28 mouse cellular contexts compared by ENCODE assay signal in genomic region chr12:76123223-76123622, GRCm38 (mm10). TPM values are rescaled to one million over a fixed set of nuclear protein-coding genes. Genes with fewer than 3 reads are reported as not detected.
DNase-seq lines count a peak whose midpoint lies in the region; ATAC-seq and TF ChIP-seq lines count a peak whose summit lies in the region.
"Had no signal": no experiment of that assay in that cellular context is flagged by ENCODE, and none has a peak within 500 bp of the region (broad histone marks: within the 10 kb centered on the region; RNA-seq: fewer than 3 reads in every experiment).

No protein-coding gene starts in this region.

- 79% methylated on average over 6 of the region's 6 CpGs for WGBS in kidney, adult 2 months
- WGBS in kidney, embryonic 16.5 days: 75% methylated on average over 6 of the region's 6 CpGs
- 93% methylated on average over 6 of the region's 6 CpGs for WGBS in hindbrain, embryonic 12.5 days

- no peaks in the 10 kb centered on the region for H3K4me1 ChIP-seq in kidney, adult 2 months (ENCODE audit: control insufficient read depth, insufficient read depth, low read length)
- no peaks in the 10 kb centered on the region for H3K4me1 ChIP-seq in kidney, embryonic 16.5 days (ENCODE audit: insufficient read depth, low read length)
- H3K4me1 ChIP-seq in MEL (ENCODE audit: control insufficient read depth in 1 of 2, insufficient read depth in 2 of 2, low read length in 2 of 2): no peaks in the 10 kb centered on the region
- H3K4me1 ChIP-seq in hindbrain, embryonic 12.5 days: no peaks in the 10 kb centered on the region
- H3K4me1 ChIP-seq: embryonic facial prominence, embryonic 12.5 days; embryonic facial prominence, embryonic 15.5 days; hindbrain, embryonic 13.5 days had no signal

- H3K27me3 ChIP-seq in kidney, adult 2 months (replicated peaks; ENCODE audit: control insufficient read depth, insufficient read depth, low read length): no peaks in the 10 kb centered on the region
- no peaks in the 10 kb centered on the region for H3K27me3 ChIP-seq in kidney, embryonic 16.5 days (ENCODE audit: insufficient read depth, low read length)
- peaks cover 9% of the 10 kb centered on the region in 2 experiments; a peak in 2 of 4 replicates for H3K27me3 ChIP-seq in MEL (ENCODE audit: control insufficient read depth in 1 of 2, insufficient read depth in 2 of 2, low read length in 2 of 2)
- no peaks in the 10 kb centered on the region; the same call in 1 of the 2 replicates for H3K27me3 ChIP-seq in splenic B cell, adult 2 months (ENCODE audit: control insufficient read depth, insufficient read depth, low read length, poor library complexity, severe bottlenecking)
- H3K27me3 ChIP-seq in hindbrain, embryonic 12.5 days: no peaks in the 10 kb centered on the region
- H3K27me3 ChIP-seq: embryonic facial prominence, embryonic 12.5 days; embryonic facial prominence, embryonic 15.5 days; heart, embryonic 13.5 days; hindbrain, embryonic 13.5 days had no signal

- peak; percentile 29 for DNase-seq in kidney, adult 2 months
- peak; percentile 21 for DNase-seq in spleen, postnatal 36 days (ENCODE audit: low spot score in 2 of 2)
- DNase-seq in spleen, adult 12 weeks (ENCODE audit: low spot score): no peak
- peak; percentile 6 for DNase-seq in MEL (ENCODE audit: low read depth, low spot score)
- DNase-seq in splenic B cell, adult 2 months (ENCODE audit: low read depth, low spot score): peak; percentile 31
- no peak for DNase-seq in layer of hippocampus, adult 11-12 months (ENCODE audit: low spot score)
- DNase-seq: adrenal gland, adult 2 months; adrenal gland, postnatal 14 days; cerebellum, adult 11 months; cerebellum, adult 2 months; cerebellum, adult 9-11 months; cerebellum, postnatal 25 days; forebrain, postnatal 0 days; gastrocnemius, postnatal 25 days; heart, adult 2 months; heart, postnatal 14 days had no signal

- H3K4me2 ChIP-seq in kidney, embryonic 16.5 days (replicated peaks; ENCODE audit: low read depth, low read length): no peak overlapping the region
- no peak overlapping the region for H3K4me2 ChIP-seq in hindbrain, embryonic 12.5 days (replicated peaks)
- H3K4me2 ChIP-seq: embryonic facial prominence, embryonic 12.5 days; embryonic facial prominence, embryonic 15.5 days; heart, embryonic 13.5 days; hindbrain, embryonic 13.5 days had no signal

- no peak for TF ChIP-seq POLR2A in kidney, adult 2 months (IDR thresholded peaks at IDR 0.05; ENCODE audit: low read depth, low read length)
- no peak for TF ChIP-seq POLR2A in MEL (IDR thresholded peaks at IDR 0.05; ENCODE audit: control insufficient read depth in 1 of 2, insufficient read depth in 1 of 2, low read depth in 1 of 2, low read length in 2 of 2, poor library complexity in 1 of 2)

- no peak overlapping the region for H3K27ac ChIP-seq in kidney, adult 2 months (ENCODE audit: insufficient read depth, low read depth, low read length)
- no peak overlapping the region for H3K27ac ChIP-seq in kidney, embryonic 16.5 days (ENCODE audit: low read length)
- H3K27ac ChIP-seq in MEL (ENCODE audit: control insufficient read depth, low read depth, low read length): no peak overlapping the region
- no peak overlapping the region for H3K27ac ChIP-seq in hindbrain, embryonic 12.5 days
- H3K27ac ChIP-seq: embryonic facial prominence, embryonic 12.5 days; embryonic facial prominence, embryonic 15.5 days; heart, adult 2 months; heart, embryonic 10.5 days; heart, embryonic 13.5 days; hindbrain, embryonic 13.5 days had no signal

- H3K79me2 ChIP-seq in MEL (ENCODE audit: control insufficient read depth, insufficient read depth, low read length, poor library complexity): no peaks in the 10 kb centered on the region

- TF ChIP-seq CTCF in kidney, adult 2 months (conservative IDR thresholded peaks at IDR 0.05; ENCODE audit: insufficient read depth, insufficient read length, low read depth, low read length): no peak
- TF ChIP-seq CTCF in MEL (IDR thresholded peaks at IDR 0.05 in 2 of 3, conservative IDR thresholded peaks at IDR 0.05 in 1 of 3; ENCODE audit: control insufficient read depth in 1 of 3, insufficient read depth in 1 of 3, low read depth in 2 of 3, low read length in 3 of 3, poor library complexity in 1 of 3, severe bottlenecking in 1 of 3): no peak

- H3K9me3 ChIP-seq in kidney, embryonic 16.5 days (ENCODE audit: low read length): no peaks in the 10 kb centered on the region
- H3K9me3 ChIP-seq in MEL (replicated peaks; ENCODE audit: insufficient read depth, low read length): no peaks in the 10 kb centered on the region
- no peaks in the 10 kb centered on the region for H3K9me3 ChIP-seq in hindbrain, embryonic 12.5 days (replicated peaks)
- H3K9me3 ChIP-seq: embryonic facial prominence, embryonic 12.5 days; embryonic facial prominence, embryonic 15.5 days; G1E; heart, embryonic 10.5 days; hindbrain, embryonic 13.5 days had no signal

- TF ChIP-seq EP300 in MEL (IDR thresholded peaks at IDR 0.05; ENCODE audit: low read depth in 1 of 2, low read length in 2 of 2): no peak

- no peak overlapping the region for H3K4me3 ChIP-seq in kidney, adult 2 months (ENCODE audit: insufficient read depth, low read depth, low read length)
- H3K4me3 ChIP-seq in kidney, embryonic 16.5 days (ENCODE audit: low read length): no peak overlapping the region
- H3K4me3 ChIP-seq in MEL (ENCODE audit: control insufficient read depth in 1 of 2, insufficient read depth in 1 of 2, low read depth in 2 of 2, low read length in 2 of 2): no peak overlapping the region
- H3K4me3 ChIP-seq in hindbrain, embryonic 12.5 days: no peak overlapping the region
- H3K4me3 ChIP-seq: embryonic facial prominence, embryonic 12.5 days; embryonic facial prominence, embryonic 15.5 days; heart, adult 2 months; heart, embryonic 10.5 days; heart, embryonic 13.5 days; hindbrain, embryonic 13.5 days had no signal

- TF ChIP-seq RAD21 in MEL (IDR thresholded peaks at IDR 0.05; ENCODE audit: low read depth, low read length): no peak

- no peak overlapping the region for H3K9ac ChIP-seq in kidney, embryonic 16.5 days (replicated peaks; ENCODE audit: low read length)
- H3K9ac ChIP-seq in MEL (ENCODE audit: control insufficient read depth, low read depth, low read length, poor library complexity, severe bottlenecking): no peak overlapping the region
- H3K9ac ChIP-seq in hindbrain, embryonic 12.5 days: no peak overlapping the region
- H3K9ac ChIP-seq: embryonic facial prominence, embryonic 12.5 days; embryonic facial prominence, embryonic 15.5 days; forebrain, postnatal 0 days; heart, embryonic 13.5 days; hindbrain, embryonic 13.5 days had no signal

- H3K36me3 ChIP-seq in kidney, adult 2 months (ENCODE audit: control insufficient read depth, insufficient read depth, low read length): no peaks in the 10 kb centered on the region
- no peaks in the 10 kb centered on the region for H3K36me3 ChIP-seq in kidney, embryonic 16.5 days (ENCODE audit: insufficient read depth, low read length)
- no peaks in the 10 kb centered on the region for H3K36me3 ChIP-seq in MEL (ENCODE audit: control insufficient read depth in 1 of 2, insufficient read depth in 2 of 2, low read length in 2 of 2)
- no peaks in the 10 kb centered on the region for H3K36me3 ChIP-seq in splenic B cell, adult 2 months (ENCODE audit: control insufficient read depth, insufficient read depth, low read length, poor library complexity, severe bottlenecking)
- no peaks in the 10 kb centered on the region for H3K36me3 ChIP-seq in hindbrain, embryonic 12.5 days
- H3K36me3 ChIP-seq: embryonic facial prominence, embryonic 12.5 days; embryonic facial prominence, embryonic 15.5 days; G1E; heart, embryonic 10.5 days; heart, embryonic 13.5 days; hindbrain, embryonic 13.5 days had no signal

- ATAC-seq in kidney, embryonic 16.5 days (ENCODE audit: low FRiP score, low TSS enrichment): no peak
- no peak for ATAC-seq in hindbrain, embryonic 12.5 days (ENCODE audit: low FRiP score)
- ATAC-seq: forebrain, embryonic 14.5 days; forebrain, postnatal 0 days; hindbrain, embryonic 16.5 days had no signal

TF ChIP-seq in MEL, 35 proteins besides CTCF, POLR2A, EP300 and RAD21:
- TF ChIP-seq ZKSCAN1 (IDR thresholded peaks at IDR 0.05; ENCODE audit: low read depth, low read length): no peak
- no peak for TF ChIP-seq NELFE (IDR thresholded peaks at IDR 0.05; ENCODE audit: low read depth, low read length)
- TF ChIP-seq MAX (IDR thresholded peaks at IDR 0.05; ENCODE audit: low read length): no peak
- no peak for TF ChIP-seq ELF1 (IDR thresholded peaks at IDR 0.05; ENCODE audit: low read depth, low read length)
- no peak for TF ChIP-seq KAT2A (conservative IDR thresholded peaks at IDR 0.05; ENCODE audit: low read depth, low read length)
- no peak for TF ChIP-seq MXI1 (IDR thresholded peaks at IDR 0.05; ENCODE audit: low read depth, low read length)
- no peak for TF ChIP-seq GABPA (IDR thresholded peaks at IDR 0.05; ENCODE audit: low read depth, low read length)
- no peak for TF ChIP-seq ZC3H11A (IDR thresholded peaks at IDR 0.05; ENCODE audit: low read depth, low read length)
- TF ChIP-seq MYC (IDR thresholded peaks at IDR 0.05; ENCODE audit: low read depth, low read length): no peak
- no peak for TF ChIP-seq ZMIZ1 (IDR thresholded peaks at IDR 0.05; ENCODE audit: low read depth, low read length)

RNA-seq across cellular contexts. Expression of gene Esr2, which starts 53.8 kb away (rescaled TPM):
- 0.17 and 0.31 TPM in 2 replicates for polyA plus RNA-seq in kidney, adult 2 months (2012; rRNA removed)
- 0.51 and 0.63 TPM in 2 replicates for polyA plus RNA-seq in kidney, embryonic 16.5 days (2015; fragmentation: Nextera tagmentation; extraction: Ambion mirVana)
- not detected in 2 replicates for total RNA-seq in MEL (2012; rRNA removed)
- polyA plus RNA-seq in MEL (2012; ENCODE audit: insufficient read depth in 1 of 2, insufficient read length in 2 of 2, low read depth in 1 of 2, low replicate concordance in 2 of 2, missing spikeins in 1 of 2): under 1 TPM in 1 of 2 experiments, not detected in 1; 0.03 TPM
- polyA plus RNA-seq in hindbrain, embryonic 12.5 days (2016; fragmentation: Nextera tagmentation; extraction: Ambion mirVana): 0.22 and 0.47 TPM in 2 replicates
- total RNA-seq: adrenal gland, adult 2 months; adrenal gland, postnatal 14 days; common myeloid progenitor, adult 5-6 weeks; gastrocnemius, postnatal 25 days; heart, adult 2 months; heart, postnatal 14 days; hematopoietic stem cell, adult 5-6 weeks had no signal
- polyA plus RNA-seq: adrenal gland, adult 2 months; G1E had no signal

Comparison
In these comparisons a context has a peak if more than half of its experiments do, and no peak if none do; other contexts are left out.
1. DNase-seq: peak in kidney, adult 2 months (single experiment), spleen, postnatal 36 days (2 of 2), MEL (single experiment) and splenic B cell, adult 2 months (single experiment); none in spleen, adult 12 weeks (single experiment) and layer of hippocampus, adult 11-12 months (single experiment).